Mouse (Mus musculus): ENCODE data around the gene Usf2. TPM values are rescaled to one million over a fixed set of nuclear protein-coding genes. Genes with fewer than 3 reads are reported as not detected.

The Usf2 gene
- polyA plus RNA-seq, 1 experiment: 88.6 TPM

DNA sequence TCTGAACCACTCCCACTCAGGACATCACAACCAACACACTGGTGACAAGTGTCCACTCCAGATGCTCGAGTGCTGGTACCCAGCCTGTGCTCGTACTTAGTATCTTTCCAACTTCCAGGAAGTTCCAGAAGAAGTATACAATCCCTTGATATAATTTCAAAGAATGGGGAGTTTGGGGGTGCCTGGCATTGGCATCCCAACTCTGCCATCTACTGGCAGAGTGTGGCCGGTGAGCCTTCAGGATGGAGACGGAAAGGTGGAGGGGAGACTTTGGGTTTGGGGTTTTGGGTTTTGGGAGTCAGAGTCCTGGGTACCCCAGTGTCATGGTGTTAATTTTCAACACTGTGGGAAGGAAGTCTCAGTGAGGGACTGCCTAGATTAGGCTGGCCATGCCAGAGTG lies 52.6 kb downstream of the Usf2 start:
- H3K4me2 ChIP-seq (ENCODE audit: low read depth): no peak overlapping the region
- TF ChIP-seq TCF12 (IDR thresholded peaks at IDR 0.05; ENCODE audit: insufficient read depth, poor library complexity, severe bottlenecking) (no peak), MYOG (IDR thresholded peaks at IDR 0.05; ENCODE audit: control insufficient read depth in 1 of 3, insufficient read depth in 1 of 3, insufficient read length in 2 of 3, low read depth in 2 of 3) (no peak), MYOD1 (IDR thresholded peaks at IDR 0.05; ENCODE audit: control insufficient read depth in 1 of 3, insufficient read length in 2 of 3, low read depth in 2 of 3) (no peak), CEBPB (IDR thresholded peaks at IDR 0.05; ENCODE audit: insufficient read depth, poor library complexity, severe bottlenecking) (no peak), REST (IDR thresholded peaks at IDR 0.05; ENCODE audit: insufficient read depth, insufficient read length) (no peak), POLR2AphosphoS2 (IDR thresholded peaks at IDR 0.05; ENCODE audit: insufficient read length, low read depth) (no peak), SRF (IDR thresholded peaks at IDR 0.05; ENCODE audit: control insufficient read depth, insufficient read length, low read depth) (no peak), MAX (IDR thresholded peaks at IDR 0.05; ENCODE audit: low read depth) (no peak), E2F4 (IDR thresholded peaks at IDR 0.05; ENCODE audit: insufficient read depth) (no peak), TCF3 (IDR thresholded peaks at IDR 0.05; ENCODE audit: insufficient read length, low read depth) (no peak)
- H3K79me2 ChIP-seq (ENCODE audit: control insufficient read depth, insufficient read depth): no peaks in the 10 kb centered on the region
- H3ac ChIP-seq (ENCODE audit: control insufficient read depth, insufficient read length): no peak overlapping the region
- no peaks in the 10 kb centered on the region for H3K36me3 ChIP-seq (ENCODE audit: control insufficient read depth, insufficient read depth)
- no peak overlapping the region for H3K4me3 ChIP-seq
- peaks cover 19% of the 10 kb centered on the region for H3K27me3 ChIP-seq (ENCODE audit: control insufficient read depth, insufficient read depth, insufficient read length)

Other genes with a start within 250 kb of the Usf2 start
- not detected for gene Atp4a, start 244.6 kb downstream of the Usf2 start, polyA plus RNA-seq (2012; fragmentation: generic; extraction: Trizol)
- 241 TPM for gene Tmem147, start 227.3 kb downstream of the Usf2 start, polyA plus RNA-seq (2012; fragmentation: generic; extraction: Trizol)
- 0.05 TPM for gene Gapdhs, start 213.1 kb downstream of the Usf2 start, polyA plus RNA-seq (2012; fragmentation: generic; extraction: Trizol)
- gene Sbsn, start 205.3 kb downstream of the Usf2 start, polyA plus RNA-seq (2012; fragmentation: generic; extraction: Trizol): 0.79 TPM
- gene Dmkn, start 193.0 kb downstream of the Usf2 start, polyA plus RNA-seq (2012; fragmentation: generic; extraction: Trizol): not detected
- gene Krtdap, start 168.9 kb downstream of the Usf2 start, polyA plus RNA-seq (2012; fragmentation: generic; extraction: Trizol): not detected
- not detected for gene Ffar2, start 133.0 kb downstream of the Usf2 start, polyA plus RNA-seq (2012; fragmentation: generic; extraction: Trizol)
- gene Ffar3, start 100.6 kb downstream of the Usf2 start, polyA plus RNA-seq (2012; fragmentation: generic; extraction: Trizol): not detected
- gene Ffar1, start 95.2 kb downstream of the Usf2 start, polyA plus RNA-seq (2012; fragmentation: generic; extraction: Trizol): not detected
- not detected for gene Cd22, start 76.5 kb downstream of the Usf2 start, polyA plus RNA-seq (2012; fragmentation: generic; extraction: Trizol)
- gene Mag, start 41.9 kb downstream of the Usf2 start, polyA plus RNA-seq (2012; fragmentation: generic; extraction: Trizol): 0.01 TPM
- gene Hamp2, start 32.1 kb downstream of the Usf2 start, polyA plus RNA-seq (2012; fragmentation: generic; extraction: Trizol): not detected
- gene Hamp, start 12.8 kb downstream of the Usf2 start, polyA plus RNA-seq (2012; fragmentation: generic; extraction: Trizol): not detected
- gene Lsr, start 16.7 kb upstream of the Usf2 start, polyA plus RNA-seq (2012; fragmentation: generic; extraction: Trizol): 0.02 TPM
- not detected for gene Fam187b, start 17.0 kb upstream of the Usf2 start, polyA plus RNA-seq (2012; fragmentation: generic; extraction: Trizol)
- 31.0 TPM for gene Fxyd5, start 85.7 kb upstream of the Usf2 start, polyA plus RNA-seq (2012; fragmentation: generic; extraction: Trizol)
- not detected for gene Fxyd7, start 94.7 kb upstream of the Usf2 start, polyA plus RNA-seq (2012; fragmentation: generic; extraction: Trizol)
- 8.4 TPM for gene Fxyd1, start 100.4 kb upstream of the Usf2 start, polyA plus RNA-seq (2012; fragmentation: generic; extraction: Trizol)
- gene Lgi4, start 102.5 kb upstream of the Usf2 start, polyA plus RNA-seq (2012; fragmentation: generic; extraction: Trizol): not detected
- gene Fxyd3, start 119.9 kb upstream of the Usf2 start, polyA plus RNA-seq (2012; fragmentation: generic; extraction: Trizol): 0.01 TPM
- not detected for gene Hpn, start 158.5 kb upstream of the Usf2 start, polyA plus RNA-seq (2012; fragmentation: generic; extraction: Trizol)
- 4.1 TPM for gene Scn1b, start 170.2 kb upstream of the Usf2 start, polyA plus RNA-seq (2012; fragmentation: generic; extraction: Trizol)
- gene Gramd1a, start 199.1 kb upstream of the Usf2 start, polyA plus RNA-seq (2012; fragmentation: generic; extraction: Trizol): 25.5 TPM

Measured in myocyte (in vitro differentiated cells).